Mouse (Mus musculus): ENCODE measurements around the gene Abcg5.

The Abcg5 gene

DNA sequence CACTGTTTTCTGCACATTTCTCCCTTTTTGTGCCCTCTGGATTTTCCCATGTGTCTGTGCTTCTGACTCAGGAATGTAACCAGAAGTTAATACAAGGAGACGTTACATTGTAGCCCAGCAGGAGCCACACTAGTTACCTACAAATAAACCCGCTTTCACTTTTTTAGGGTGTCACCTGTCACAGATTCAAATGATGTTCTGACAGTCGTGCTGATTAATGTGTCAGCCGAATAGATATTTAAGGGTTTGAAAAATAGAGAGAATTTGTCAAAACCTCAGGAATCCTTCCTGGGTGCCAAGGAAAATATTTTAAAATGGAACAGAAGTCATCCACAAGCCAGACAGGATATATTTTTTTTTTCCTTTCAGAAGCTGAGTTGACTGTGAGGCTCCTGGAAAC, 2.5 kb upstream of the Abcg5 start:
- DNase-seq (ENCODE audit: low read depth, low spot score) = no peak

DNA sequence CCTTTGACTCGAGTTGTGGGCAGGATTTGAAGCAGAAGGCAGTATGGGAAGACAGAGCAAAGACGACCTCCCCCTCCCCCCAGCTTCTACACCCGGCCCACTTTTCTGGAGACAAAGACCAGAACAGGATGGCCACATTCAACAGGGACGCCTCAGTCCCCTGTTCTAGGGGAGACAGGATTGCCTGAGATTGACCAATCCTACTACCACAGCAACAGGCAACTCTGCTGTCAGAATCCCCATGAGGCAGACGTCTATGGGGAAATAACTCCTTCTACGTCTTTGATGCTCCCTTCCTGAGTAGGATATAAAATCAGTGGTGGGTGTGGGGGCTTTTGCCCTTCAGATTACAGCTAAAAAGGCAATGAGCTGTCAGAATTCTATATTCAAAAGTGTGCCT, 1.5 kb upstream of the Abcg5 start:
- DNase-seq (ENCODE audit: low read depth, low spot score) = no peak

DNA sequence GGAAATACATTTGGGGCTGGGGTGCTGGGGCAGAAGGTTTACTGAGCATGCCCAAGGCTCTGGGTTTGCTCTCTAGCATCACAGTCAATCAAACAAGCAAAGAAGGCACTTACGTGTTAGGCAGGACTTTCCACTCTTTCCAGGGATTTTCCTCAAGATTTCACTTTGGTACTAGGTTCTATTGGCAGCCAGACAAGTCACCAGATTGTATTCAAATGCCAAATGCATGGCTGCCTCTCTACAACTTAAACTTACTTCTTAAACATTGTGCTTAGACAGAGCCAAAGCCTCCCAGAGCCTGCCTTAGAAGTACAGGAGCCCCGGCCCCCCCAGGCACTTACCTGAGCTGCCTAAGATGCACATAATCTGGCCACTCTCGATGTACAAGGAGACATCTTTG, 1.1 kb downstream of the Abcg5 start:
- no peak for DNase-seq (ENCODE audit: low read depth, low spot score)

DNA sequence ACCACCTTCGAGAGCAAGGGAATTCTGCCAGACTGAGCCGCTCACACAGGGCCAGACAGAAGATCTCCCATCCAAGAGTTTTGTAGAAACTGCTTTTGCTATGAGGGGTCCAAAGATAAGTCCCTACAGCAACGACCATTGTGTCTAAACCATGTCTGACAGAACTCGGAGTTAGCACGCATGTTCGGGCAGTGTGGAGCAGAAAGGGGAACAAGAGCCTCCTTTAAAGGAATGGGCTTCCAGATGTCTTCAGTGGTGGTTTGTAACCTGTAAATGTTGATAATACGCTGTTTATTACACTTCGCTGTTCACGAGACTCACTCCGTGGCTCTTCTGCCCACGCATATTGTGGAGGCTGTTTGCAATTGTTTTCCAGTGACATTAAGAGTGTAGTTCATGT, 5.2 kb downstream of the Abcg5 start:
- DNase-seq (ENCODE audit: low read depth, low spot score) = no peak

DNA sequence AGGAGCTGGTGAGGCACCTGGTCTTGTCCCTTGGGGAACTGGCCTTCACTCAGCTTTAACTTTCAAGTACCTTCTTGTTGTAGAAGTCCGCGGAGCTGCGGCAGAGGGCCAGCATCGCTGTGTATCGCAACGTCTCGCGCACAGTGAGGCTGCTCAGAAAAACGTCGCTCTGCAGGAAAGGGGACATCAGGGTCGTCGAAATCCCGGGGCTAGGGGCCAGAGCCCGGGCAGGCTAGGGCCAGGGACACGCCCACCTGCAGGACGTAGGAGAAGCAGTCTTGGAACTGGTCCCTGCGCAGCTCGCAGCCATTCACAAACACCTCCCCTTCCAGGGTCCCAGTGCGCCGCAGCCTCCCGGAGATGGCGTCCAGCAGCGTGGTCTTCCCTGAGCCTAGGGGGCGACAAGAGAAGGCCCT, 6.9 kb downstream of the Abcg5 start, which contains the start of gene Abcg8:
Gene Abcg8 (plus strand): TSS at position 352 of the 416 bp plus-strand sequence.
- no peak for DNase-seq (ENCODE audit: low read depth, low spot score)

DNA sequence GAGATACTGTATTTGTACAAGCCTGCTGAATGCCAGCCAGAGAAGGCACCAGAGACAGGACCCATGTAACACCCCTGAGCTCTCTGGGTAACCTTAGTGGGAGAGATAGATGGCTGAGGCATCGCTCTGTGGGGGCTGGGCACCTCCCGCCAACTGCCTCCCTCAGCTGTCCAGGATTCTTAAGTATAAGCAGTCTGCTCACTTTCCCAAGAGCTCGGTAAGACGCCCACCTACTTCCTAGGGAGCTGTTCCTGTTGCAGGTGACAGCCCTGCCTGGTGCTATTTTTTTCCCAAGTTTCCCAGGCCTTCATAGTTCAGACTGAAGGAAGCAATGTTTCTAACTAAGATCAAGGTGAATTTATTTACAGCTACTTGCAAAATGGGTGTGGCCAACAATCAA, 7.6 kb downstream of the Abcg5 start:
- no peak for DNase-seq (ENCODE audit: low read depth, low spot score)

DNA sequence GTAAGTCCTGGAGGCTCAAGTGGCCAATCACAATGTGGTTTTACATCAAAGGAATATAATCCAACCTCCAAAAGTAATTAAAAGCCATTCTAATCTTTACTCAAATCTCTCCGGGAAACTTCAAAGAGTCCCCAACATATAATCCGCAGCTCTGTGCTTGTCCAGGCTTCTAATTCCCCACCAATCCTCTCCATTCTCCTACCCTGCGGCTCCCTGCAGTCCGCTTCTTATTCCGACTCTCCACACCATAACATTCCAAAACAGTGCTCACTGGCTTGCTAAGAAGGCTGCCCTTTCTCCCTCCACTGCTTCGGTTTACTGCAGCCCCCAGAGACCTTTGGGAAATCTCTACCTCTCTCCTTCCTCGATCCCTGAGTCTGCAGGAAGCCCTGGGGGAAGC, 8.8 kb downstream of the Abcg5 start:
- no peak for DNase-seq (ENCODE audit: low read depth, low spot score)

DNA sequence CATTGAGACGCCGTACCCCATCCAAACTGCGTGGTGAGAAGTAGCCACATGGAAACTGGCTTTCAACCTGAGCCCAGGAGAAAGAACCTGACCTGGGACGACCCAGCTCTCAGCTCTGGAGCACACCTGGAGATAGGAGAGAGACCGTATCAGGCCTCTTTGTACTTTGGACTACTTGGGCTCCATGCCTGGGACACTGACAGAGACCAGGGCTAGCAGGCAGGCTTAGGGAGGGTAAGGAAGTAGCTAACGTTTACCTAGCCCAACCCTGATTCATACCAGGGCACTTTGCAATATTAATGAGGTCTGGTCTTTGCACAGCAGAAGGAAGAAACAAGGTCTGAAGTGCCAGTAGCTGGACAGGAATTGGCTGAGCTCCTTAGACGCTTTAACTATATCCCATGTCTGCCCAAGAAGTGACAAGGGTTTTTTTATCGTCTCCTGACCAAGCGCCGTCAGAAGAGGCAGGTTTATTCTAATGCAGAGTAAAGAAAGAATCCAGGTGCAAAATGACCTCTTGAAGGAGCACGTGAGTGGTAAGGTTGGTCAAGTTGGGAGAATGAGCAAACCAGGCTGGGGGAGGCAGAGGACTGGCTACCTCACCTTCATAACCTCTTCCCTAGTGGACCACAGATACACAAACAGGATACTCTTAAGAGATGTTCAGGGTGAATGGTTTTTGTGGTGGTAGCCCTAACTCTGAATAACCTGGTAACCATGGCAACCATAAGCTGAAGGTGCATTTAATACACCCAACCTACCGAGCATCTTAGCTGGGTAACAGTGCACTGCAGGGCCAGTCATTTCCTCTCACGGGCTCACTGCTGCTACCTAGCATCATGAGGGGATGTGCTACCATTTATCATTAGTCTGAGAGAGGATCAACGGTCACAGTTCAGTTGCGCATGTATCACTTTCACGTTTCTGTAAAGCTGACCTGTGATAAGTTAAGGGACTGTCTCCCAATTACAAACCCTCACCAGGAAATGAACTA, 10.1 kb downstream of the Abcg5 start:
- no peak for DNase-seq (ENCODE audit: low read depth, low spot score)

DNA sequence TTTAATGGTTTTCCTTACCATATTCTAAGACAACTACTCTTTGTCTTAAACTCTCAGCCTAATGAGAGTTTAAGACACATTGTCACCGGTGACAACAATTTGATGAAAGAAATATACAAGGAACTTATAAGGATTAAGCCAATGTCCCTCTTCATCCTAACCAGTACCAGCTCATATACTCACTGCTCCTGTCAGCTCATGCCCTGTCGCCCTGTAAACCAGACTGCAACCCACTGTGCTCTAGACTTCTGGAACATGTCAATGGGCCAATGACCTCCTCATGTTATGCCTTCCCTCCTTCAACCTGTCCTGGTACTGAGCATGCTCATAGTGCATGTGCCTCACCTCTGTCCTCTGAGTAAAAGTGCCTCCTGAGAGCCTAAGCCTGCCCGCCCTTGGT, 15.0 kb downstream of the Abcg5 start:
- DNase-seq (ENCODE audit: low read depth, low spot score) = no peak

DNA sequence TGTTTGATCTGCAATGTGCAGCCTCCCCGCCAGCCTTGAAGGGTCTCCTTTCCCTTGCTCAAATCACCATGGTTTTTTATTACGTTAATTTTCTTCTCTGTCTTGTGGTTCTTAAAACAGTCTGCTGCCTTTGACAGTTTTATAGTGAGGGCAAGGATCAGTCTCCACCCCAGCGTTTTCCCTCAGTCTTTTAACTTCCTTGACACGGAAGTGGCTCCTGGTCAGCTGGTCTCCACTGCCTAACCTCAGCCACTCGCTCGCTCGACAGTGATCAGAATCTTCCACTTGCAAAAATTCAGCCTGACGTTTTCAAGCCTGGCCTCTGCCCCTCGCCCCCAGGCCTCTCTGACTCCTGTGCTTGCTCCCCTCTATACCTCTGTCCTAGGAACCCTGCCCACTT, 17.1 kb downstream of the Abcg5 start:
- DNase-seq (ENCODE audit: low read depth, low spot score) = no peak

DNA sequence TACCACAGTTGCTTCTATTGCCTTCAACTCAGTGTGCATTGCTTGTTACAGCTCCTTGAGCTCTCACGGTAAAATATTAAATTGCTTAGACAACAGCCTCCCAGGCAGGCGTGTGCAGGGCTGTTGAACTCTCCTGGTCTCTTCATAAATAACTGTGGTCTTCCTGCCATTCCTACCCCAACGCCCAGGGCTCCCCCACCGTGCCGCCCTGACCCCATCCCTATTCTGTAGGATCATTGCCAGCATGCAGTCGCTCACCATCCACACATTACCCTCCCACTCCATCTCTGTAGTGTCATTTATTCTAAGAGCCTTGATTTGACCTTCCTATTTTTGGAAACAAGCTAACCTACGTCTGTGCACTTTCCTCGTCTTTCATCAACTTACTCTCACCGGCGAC, 17.8 kb downstream of the Abcg5 start:
- no peak for DNase-seq (ENCODE audit: low read depth, low spot score)

DNA sequence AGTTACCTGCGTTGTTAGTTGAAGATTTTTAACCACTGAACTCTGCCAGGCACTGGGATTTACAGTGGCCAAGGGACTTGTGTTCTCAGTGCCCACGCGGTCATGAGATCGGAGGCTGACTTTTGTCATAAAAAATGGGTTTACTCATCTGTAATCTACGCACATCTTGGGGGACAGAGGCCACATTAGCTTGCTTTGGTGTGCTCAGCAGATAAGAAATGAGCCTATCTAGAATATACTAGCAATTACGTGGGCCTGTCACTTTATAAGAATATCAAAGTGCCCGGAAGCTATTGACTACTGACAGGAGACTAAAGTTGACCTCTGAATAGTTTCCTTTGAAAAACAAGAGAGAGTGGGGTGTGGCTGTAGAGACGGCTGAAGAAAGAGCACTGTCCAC, 23.9 kb downstream of the Abcg5 start:
- no peak for DNase-seq (ENCODE audit: low read depth, low spot score)

DNA sequence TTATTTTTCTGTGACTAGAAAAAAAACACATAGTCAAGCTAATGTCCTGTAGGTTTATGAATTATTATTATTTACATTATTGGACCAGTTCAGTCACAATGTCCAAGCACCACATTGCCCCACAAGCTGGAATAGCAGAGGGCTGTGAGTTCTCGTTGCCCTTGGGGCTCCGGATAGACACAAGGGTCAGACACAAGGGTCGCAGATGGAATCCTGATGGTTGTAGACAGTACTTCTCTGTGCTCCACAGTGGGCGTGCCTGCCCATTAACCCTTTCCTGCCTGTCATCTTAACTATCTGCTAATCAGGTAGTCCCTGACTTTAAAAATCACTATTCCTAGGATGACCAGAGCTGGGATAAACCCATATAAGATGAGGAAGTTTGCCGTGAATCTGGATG, 24.6 kb downstream of the Abcg5 start:
- no peak for DNase-seq (ENCODE audit: low read depth, low spot score)

DNA sequence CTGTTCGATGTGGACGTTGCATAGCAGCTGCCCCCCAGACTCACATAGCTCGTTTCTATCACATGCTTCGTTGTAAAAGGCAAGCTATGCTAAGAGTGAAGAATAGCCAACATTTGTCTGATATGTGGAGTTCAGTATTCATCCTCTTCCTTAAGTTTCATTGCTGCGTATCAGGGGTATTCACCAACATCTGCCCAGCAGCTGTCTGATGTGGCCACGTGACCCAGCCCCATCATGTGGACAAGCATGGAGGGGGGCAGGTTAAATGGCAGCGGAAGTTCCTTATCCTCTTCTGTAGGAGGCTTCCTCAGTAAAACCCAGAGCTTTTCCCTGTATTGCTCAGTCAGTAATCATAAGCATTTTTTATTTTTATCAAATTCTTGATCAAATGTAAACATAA, 25.0 kb downstream of the Abcg5 start:
- DNase-seq (ENCODE audit: low read depth, low spot score) = no peak

DNA sequence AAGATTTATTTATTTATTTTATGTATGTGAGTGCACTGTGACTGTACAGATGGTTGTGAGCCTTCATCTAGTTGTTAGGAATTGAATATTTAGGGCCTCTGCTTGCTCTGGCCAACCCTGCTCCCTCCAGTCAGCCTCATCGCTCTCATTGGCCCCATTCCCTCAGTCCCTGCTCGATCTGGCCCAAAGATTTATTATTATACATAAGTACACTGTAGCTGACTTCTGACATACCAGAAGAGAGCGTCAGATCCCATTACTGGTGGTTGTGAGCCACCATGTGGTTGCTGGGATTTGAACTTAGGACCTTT, 25.4 kb downstream of the Abcg5 start:
- DNase-seq (ENCODE audit: low read depth, low spot score) = no peak

DNA sequence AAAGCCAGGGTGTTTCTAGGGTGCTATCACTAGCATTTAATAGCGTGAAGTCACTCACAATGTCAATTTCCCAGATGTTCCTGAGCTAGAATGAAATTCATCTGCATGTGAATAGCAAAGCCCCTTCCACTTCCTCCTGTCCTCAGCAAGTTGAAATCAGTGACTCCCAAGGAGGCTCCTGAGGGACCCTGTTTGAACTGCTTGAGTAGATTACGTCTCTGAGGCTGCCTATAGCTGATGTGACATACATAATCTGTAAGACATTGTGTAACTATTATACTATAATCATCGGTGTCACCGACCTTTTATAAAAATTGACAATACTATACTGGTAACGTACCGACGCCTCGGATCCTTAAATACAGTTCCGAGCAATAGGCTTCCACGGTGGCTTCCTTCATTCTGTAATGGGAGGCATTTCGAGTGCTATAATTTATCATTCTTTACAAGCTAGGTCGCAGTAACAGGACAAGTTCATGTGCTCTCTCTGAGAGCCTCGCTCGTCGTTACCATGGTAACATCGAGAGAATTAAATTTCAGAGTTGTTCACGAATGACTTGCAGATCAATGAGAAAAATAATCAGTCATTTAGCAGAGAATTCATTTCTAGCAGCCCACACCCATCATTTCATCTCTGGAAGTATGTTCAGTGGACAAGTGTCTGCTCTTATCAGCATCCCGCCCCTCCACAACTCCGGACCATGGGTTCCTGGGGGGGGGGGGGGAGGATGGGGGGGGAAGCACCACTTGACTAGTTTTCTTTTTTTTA, 26.0 kb downstream of the Abcg5 start:
- DNase-seq (ENCODE audit: low read depth, low spot score) = no peak

DNA sequence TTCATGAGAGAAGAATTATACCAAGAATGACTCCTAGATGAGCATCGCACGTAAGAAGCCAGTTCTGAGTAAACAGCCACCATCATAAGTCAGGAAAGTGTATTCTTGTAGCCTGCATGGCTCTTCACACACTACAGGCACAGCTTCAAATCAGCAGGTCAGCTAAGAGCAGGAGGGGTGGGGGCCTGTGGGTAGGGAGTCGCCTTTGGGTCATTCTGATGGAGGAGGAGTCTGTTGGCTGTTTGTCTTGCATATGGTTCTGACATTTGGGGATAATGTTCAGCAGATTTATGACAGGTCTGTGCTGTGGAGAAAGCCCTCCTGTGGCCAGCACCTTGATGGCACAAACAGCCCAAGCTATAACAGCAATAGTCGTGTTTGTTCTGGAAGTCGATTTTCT, 26.6 kb downstream of the Abcg5 start:
- DNase-seq (ENCODE audit: low read depth, low spot score) = no peak

DNA sequence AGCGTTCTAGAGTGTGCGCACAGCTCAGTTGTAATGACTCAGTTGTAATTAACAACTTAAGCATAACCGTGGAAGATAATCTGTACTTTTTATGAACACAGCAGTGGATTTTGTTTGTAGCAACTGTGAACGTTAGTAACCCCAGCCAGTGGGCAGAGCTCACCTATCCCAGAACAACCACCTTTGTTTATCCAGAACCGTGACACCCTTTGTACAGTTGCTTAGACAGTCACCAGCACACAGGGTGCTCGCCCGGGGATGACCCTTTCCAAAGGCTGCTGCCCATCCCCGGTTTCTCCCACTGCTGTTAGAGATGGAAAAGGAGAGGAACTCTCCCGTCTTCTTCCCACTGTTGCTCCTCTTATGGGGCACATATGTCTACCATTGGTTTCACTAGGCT, 29.3 kb downstream of the Abcg5 start:
- DNase-seq (ENCODE audit: low read depth, low spot score) = no peak

DNA sequence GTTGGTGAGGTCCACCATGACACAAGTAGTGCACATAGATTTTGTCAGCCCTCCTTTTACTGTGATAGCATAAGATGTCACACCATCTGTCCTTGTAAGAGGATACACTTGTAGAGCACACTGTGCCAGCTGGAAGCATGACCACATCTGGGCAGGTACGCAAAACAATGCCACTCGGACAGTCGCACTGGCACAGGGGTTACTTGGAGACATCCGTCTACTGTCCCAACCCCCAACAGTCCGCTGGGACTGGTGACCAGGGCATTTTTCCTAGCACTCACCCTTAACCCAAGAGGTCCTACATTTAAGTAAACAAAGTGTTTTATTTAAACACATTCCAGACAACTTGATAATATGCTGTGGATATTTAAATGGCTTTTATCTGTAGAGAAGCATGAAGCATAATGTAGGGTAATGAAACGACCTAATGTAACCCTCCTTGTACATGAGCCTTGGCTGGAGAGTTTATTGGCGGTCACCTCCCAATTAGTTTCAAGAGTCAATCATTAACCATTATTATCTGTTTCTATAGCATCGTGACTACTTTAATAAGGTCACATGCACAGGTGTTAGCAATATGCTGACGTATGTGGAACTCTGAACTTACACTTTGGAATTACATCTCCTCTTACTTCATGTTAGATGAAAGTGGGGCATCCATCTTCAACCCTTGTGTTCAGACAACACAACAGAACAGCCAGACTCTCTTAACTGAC, 32.4 kb downstream of the Abcg5 start:
- no peak for DNase-seq (ENCODE audit: low read depth, low spot score)

DNA sequence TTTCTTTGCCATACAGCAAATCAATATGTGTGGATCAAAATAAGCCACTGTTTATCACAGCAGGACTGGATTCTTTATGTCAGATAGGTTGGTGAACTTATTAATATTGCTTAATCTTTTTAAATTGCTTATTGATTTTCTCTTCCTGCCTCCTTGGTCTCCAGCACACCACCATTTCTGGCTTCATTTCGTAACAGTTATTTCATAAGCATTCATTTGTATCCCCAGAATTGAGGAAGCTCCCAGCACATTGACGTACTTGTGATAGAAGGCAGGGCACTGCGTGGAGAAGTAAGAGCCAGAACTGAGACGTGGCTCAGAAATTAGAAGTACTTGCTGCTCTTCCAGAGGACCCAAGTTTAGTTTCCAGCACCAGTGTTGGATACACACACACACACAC, 35.2 kb downstream of the Abcg5 start:
- no peak for DNase-seq (ENCODE audit: low read depth, low spot score)

DNA sequence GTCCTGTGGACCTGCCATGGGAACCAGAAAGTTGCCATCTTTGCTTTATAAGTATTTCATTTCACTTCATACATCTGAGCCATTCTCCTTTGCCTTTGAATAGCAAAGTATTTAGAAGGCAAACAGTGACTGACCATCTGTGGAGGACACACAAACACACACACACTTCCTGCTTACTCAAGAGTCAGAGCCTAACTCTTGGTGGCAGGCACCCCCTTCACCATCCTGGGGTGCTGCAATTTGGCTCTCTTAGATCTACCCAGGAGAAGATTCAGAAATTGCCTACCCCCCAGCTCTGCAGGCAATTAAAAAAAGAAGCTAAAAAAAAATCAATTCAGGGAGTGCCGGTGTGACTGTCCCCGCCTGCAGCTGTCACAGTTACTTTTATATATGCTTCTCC, 36.3 kb downstream of the Abcg5 start:
- no peak for DNase-seq (ENCODE audit: low read depth, low spot score)

DNA sequence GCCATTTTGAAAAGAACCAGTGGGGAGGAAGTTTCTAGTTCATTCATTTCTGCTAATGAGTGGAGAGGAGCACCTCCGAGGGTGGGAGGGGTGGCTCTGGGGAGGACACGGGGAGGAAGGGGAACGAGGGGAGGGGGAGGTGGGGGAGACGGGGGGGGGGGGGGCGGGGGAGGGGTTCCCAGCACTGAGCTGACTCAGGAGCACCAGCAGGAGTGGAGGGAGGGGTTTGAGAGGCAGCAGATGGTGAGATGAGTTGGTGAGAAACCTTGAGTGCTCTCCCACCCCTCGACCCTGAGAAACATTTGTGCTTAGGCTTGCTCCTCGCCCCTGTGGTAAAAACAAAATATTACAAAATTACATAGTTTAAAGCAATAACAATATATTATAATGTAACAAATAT, 36.9 kb downstream of the Abcg5 start:
- DNase-seq (ENCODE audit: low read depth, low spot score) = no peak

All from WW6 (cell line).